Mouse (Mus musculus) testis, adult 2 months (tissue): ENCODE data around the gene Tmem114. TPM values are rescaled to one million over a fixed set of nuclear protein-coding genes. Genes with fewer than 3 reads are reported as not detected.

Source experiments
- H3K27ac ChIP-seq: fragments of 200-500 bp; 2 replicates; pipeline ENCODE4 v1.5.1; 2012; ENCODE audit warnings: low read depth, low read length; ENCODE audit not compliant: control insufficient read depth, insufficient read depth
- H3K27me3 ChIP-seq: fragments of 200-500 bp; 2 replicates; pipeline ENCODE4 v1.6.1; 2012; ENCODE audit warnings: mild to moderate bottlenecking, low read length, moderate library complexity; ENCODE audit not compliant: control insufficient read depth, insufficient read depth
- H3K36me3 ChIP-seq: fragments of 200-500 bp; 2 replicates; pipeline ENCODE4 v1.6.1; 2012; ENCODE audit warnings: mild to moderate bottlenecking, low read length; ENCODE audit not compliant: control insufficient read depth, insufficient read depth
- H3K4me1 ChIP-seq: fragments of 200-500 bp; 2 replicates; pipeline ENCODE4 v1.6.1; 2012; ENCODE audit warnings: low read length; ENCODE audit not compliant: control insufficient read depth, insufficient read depth
- H3K4me3 ChIP-seq: fragments of 200-500 bp; 2 replicates; pipeline ENCODE4 v1.5.1; 2012; ENCODE audit warnings: low read depth, mild to moderate bottlenecking, low read length, moderate library complexity, mixed read lengths; ENCODE audit not compliant: control insufficient read depth
- CTCF ChIP-seq: fragments of 200-500 bp; IDR thresholded peaks from 2 replicates; pipeline ENCODE4 v1.5.1; 2012; ENCODE audit warnings: low read depth, mild to moderate bottlenecking, inconsistent platforms, low read length, moderate library complexity; ENCODE audit not compliant: control insufficient read depth, insufficient read depth, insufficient replicate concordance
- POLR2A ChIP-seq: fragments of 200-500 bp; IDR thresholded peaks from 2 replicates; pipeline ENCODE4 v1.6.1; 2012; ENCODE audit warnings: low read depth, mild to moderate bottlenecking, inconsistent platforms, low read length, moderate library complexity; ENCODE audit not compliant: control insufficient read depth
- polyA plus RNA-seq: library from polyadenylated mRNA; depleted of rRNA; stranded (reverse); fragments of >200 nt; gene quantifications from 2 replicates; pipeline ENCODE4 v1.2.3, GENCODE M21; 2012; rRNA removed

Tmem114 gene
- 19.4 and 22.5 TPM in 2 replicates for polyA plus RNA-seq

DNA sequence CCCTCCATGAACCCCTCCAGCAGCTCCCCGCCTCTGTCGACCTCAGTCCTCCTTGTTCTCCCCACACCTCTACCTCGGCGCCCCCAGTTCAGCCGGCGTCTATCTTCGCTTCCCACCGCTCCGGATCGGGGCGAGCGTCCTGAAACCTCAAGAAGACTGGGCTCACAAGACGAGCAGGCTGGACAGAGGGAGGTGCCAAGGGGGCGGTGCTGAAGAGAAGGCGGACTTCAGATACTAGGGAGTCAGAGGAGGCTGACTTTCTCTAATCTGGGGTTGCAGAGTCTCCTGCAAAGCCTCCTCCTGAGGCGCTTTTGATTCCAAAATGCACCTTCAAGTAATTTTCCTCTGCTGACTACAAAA is at the start of gene Tmem114:
Gene Tmem114 (minus strand): TSS at position 166 of the 360 bp plus-strand sequence.
- Histone ChIP-seq H3K27ac (peak within 1 kb of the TSS; percentile 40), H3K4me3 (peak within 1 kb of the TSS; percentile 58), H3K27me3 (no peaks in the 10 kb centered on the region), H3K4me1 (peaks cover 4% of the 10 kb centered on the region), H3K36me3 (no peaks in the 10 kb centered on the region)
- peak; percentile 44; the same call in 1 of the 2 replicates for TF ChIP-seq POLR2A
- TF ChIP-seq CTCF = no peak

DNA sequence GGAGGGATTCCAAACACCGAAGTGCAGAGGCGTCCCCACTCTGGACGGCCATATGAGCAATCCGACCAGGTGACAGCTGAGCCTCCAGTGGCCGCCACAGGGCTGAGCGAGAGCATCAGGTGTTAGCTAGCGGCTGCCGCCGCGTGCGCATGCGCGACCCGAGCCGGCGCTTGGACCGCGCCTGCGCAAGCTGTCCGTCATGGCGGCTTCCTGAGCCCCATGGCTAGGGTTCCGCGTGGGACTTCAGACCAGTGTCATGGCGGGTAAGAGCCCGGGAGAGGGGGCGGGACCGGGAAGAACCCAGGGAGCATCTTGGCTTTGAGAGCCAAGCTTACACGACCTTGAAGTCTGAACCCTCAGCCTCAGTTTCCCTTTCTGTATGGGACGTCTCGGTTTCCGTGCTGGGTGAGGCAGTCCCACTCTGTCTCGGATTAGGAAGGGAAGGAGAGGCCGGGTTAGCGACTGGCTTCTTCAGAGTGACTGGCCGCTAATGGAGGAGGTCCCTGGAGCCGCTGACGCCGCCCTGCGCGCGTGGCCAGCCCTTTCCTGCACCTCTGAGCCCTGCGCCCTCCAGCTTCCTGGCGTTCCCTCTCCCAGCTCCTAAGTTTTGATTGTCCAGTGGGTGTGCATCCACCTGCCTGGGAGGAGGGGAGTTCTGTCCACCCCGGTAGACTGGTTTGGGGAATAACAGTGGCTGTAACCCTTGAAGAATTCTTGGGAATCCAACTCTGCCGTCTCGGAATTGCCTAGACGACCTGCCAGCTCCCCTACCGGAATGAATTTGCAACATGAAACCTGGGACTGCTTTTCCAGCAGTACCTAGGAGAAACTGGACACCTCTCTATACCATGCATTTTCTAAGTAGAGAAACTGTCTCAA is 45.9 kb upstream of the Tmem114 start, which contains the start of gene Mettl22:
Gene Mettl22 (plus strand): TSS at position 186 of the 879 bp plus-strand sequence.
- Histone ChIP-seq H3K27me3 (no peaks in the 10 kb centered on the region), H3K4me3 (peak within 1 kb of the TSS; percentile 83), H3K27ac (peak within 1 kb of the TSS; percentile 74), H3K36me3 (no peaks in the 10 kb centered on the region; the same call in 1 of the 2 replicates), H3K4me1 (peaks cover 6% of the 10 kb centered on the region; the same call in 1 of the 2 replicates)
- peak; percentile 73; the same call in 1 of the 2 replicates for TF ChIP-seq POLR2A
- 0 out of 2 replicates have a peak, but pooled peaks have one; percentile 1 for TF ChIP-seq CTCF

DNA sequence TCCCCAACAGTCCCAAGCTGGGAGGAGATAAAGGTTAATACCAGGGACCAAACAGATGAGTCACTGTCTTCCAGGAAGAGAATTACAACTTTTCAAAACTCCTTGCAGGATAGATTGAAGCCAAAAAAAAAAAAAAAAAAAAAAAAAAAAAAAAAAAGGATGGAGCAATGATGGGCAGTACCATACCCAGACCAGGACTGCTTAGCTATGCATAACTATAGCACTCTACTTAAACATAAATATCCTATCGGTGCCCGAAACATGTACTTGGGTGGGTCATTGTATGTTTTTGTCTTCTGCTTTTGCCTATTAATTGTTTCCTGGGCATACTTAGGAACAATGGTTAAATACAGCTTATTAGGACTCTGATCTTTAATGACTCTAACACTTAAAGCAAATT is 45.2 kb upstream of the Tmem114 start:
- no peaks in the 10 kb centered on the region; the same call in 1 of the 2 replicates for H3K36me3 ChIP-seq
- no peak for TF ChIP-seq CTCF
- TF ChIP-seq POLR2A = no peak
- H3K4me1 ChIP-seq = peaks cover 6% of the 10 kb centered on the region; the same call in 1 of the 2 replicates
- no peak overlapping the region for H3K27ac ChIP-seq
- no peak overlapping the region; the same call in 1 of the 2 replicates for H3K4me3 ChIP-seq
- no peaks in the 10 kb centered on the region for H3K27me3 ChIP-seq

- Histone ChIP-seq H3K4me1 (no peaks in the 10 kb centered on the region), H3K36me3 (no peaks in the 10 kb centered on the region), H3K4me3 (no peak overlapping the region), H3K27ac (no peak overlapping the region), H3K27me3 (no peaks in the 10 kb centered on the region)
- TF ChIP-seq CTCF (peak; percentile 90; the same call in 1 of the 2 replicates), POLR2A (no peak)
Observed at GRCm38 (mm10) chr16:8459098-8459497, 34.2 kb upstream of the Tmem114 start.

GRCm38 (mm10) chr16:8458391-8458790 is 33.5 kb upstream of the Tmem114 start:
- H3K36me3 ChIP-seq = no peaks in the 10 kb centered on the region
- TF ChIP-seq POLR2A = no peak
- no peak for TF ChIP-seq CTCF
- no peak overlapping the region for H3K4me3 ChIP-seq
- H3K27ac ChIP-seq = no peak overlapping the region
- no peaks in the 10 kb centered on the region for H3K4me1 ChIP-seq
- no peaks in the 10 kb centered on the region for H3K27me3 ChIP-seq

DNA sequence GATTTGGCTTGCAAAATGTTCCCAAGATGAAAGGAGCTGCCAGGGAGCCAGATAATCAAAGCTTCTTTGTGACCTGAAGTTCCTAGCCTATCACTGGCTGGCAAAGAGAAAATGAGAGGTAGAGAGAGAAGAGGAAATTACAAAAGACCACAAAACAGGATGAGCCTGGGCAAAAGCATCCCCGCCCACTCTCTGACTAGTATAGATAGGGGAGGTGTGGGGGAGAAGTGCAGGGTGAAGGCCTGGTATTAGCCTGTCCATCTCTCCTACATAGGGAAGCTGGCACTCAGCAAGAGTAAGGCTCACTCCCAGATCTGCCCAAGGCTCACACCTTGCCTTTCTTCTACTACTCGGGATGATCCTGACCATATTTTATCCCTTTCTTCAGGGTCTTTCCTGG is 30.3 kb upstream of the Tmem114 start:
- Histone ChIP-seq H3K4me3 (no peak overlapping the region), H3K27ac (peak overlapping the region; percentile 32), H3K27me3 (no peaks in the 10 kb centered on the region), H3K4me1 (peaks cover 2% of the 10 kb centered on the region), H3K36me3 (no peaks in the 10 kb centered on the region)
- TF ChIP-seq CTCF = no peak
- no peak for TF ChIP-seq POLR2A

GRCm38 (mm10) chr16:8453301-8453700 is 28.4 kb upstream of the Tmem114 start:
- H3K27ac ChIP-seq = peak overlapping the region; percentile 38
- no peak overlapping the region for H3K4me3 ChIP-seq
- H3K4me1 ChIP-seq = peaks cover 2% of the 10 kb centered on the region
- H3K27me3 ChIP-seq = no peaks in the 10 kb centered on the region
- TF ChIP-seq POLR2A = no peak
- TF ChIP-seq CTCF = no peak
- H3K36me3 ChIP-seq = no peaks in the 10 kb centered on the region

- Histone ChIP-seq H3K36me3 (no peaks in the 10 kb centered on the region), H3K4me1 (no peaks in the 10 kb centered on the region; the same call in 1 of the 2 replicates), H3K27ac (no peak overlapping the region), H3K27me3 (no peaks in the 10 kb centered on the region), H3K4me3 (no peak overlapping the region)
- TF ChIP-seq POLR2A = no peak
- no peak for TF ChIP-seq CTCF
Observed at GRCm38 (mm10) chr16:8446256-8446655, 21.3 kb upstream of the Tmem114 start.
